Mouse (Mus musculus) neutrophil, adult 83 days (primary cell): ENCODE data around the gene Lipc. TPM values are rescaled to one million over a fixed set of nuclear protein-coding genes. Genes with fewer than 3 reads are reported as not detected.

Experiments
- total RNA-seq, 2 experiments: library from RNA; stranded (reverse); gene quantifications; one replicate each; pipeline ENCODE4 v1.2.4; 2023

Lipc gene
- under 1 TPM; 0.46 to 0.53 TPM for total RNA-seq

GRCm38 (mm10) chr9:70952126-70952525 lies at the start of gene Lipc:
Gene Lipc, minus strand, starts transcription at chr9:70952226.

Other genes starting within 250 kb of the Lipc start
- 10 to 100 TPM; 32.9 to 34.3 TPM for gene Aqp9, start 216.5 kb upstream of the Lipc start, total RNA-seq